Mouse (Mus musculus): ENCODE results near the gene Orai3. TPM values are rescaled to one million over a fixed set of nuclear protein-coding genes. Genes with fewer than 3 reads are reported as not detected.
A peak's percentile ranks its signal among the peaks of the same experiment; 100 is the strongest.

Orai3 gene
- total and polyA plus RNA-seq, 3 experiments, result 37.5 to 47.2 TPM; not detected in 1

- Histone ChIP-seq H3K27me3 (ENCODE audit: control insufficient read depth in 1 of 2, insufficient read depth in 2 of 2, low read length in 2 of 2) (no peaks in the 10 kb centered on the region), H3K79me2 (ENCODE audit: control insufficient read depth, insufficient read depth, low read length, poor library complexity) (peaks cover 2% of the 10 kb centered on the region; the same call in 1 of the 2 replicates), H3K9ac (ENCODE audit: control insufficient read depth, low read depth, low read length, poor library complexity, severe bottlenecking) (peak overlapping the region; percentile 63), H3K36me3 (ENCODE audit: control insufficient read depth in 1 of 2, insufficient read depth in 2 of 2, low read length in 2 of 2) (peaks cover 2 to 6% of the 10 kb centered on the region in 2 experiments; a peak in 2 of 4 replicates), H3K4me1 (ENCODE audit: control insufficient read depth in 1 of 2, insufficient read depth in 2 of 2, low read length in 2 of 2) (peaks cover 0 to 8% of the 10 kb centered on the region in 2 experiments; a peak in 1 of 4 replicates), H3K4me3 (ENCODE audit: control insufficient read depth in 1 of 2, insufficient read depth in 1 of 2, low read depth in 2 of 2, low read length in 2 of 2) (peak overlapping the region; percentile 70 to 72), H3K9me3 (replicated peaks; ENCODE audit: insufficient read depth, low read length) (no peaks in the 10 kb centered on the region), H3K27ac (ENCODE audit: control insufficient read depth, low read depth, low read length) (no peak overlapping the region)
- DNase-seq (ENCODE audit: low read depth, low spot score), result peak; percentile 42
- peak; percentile 23; the same call in 1 of the 2 replicates for TF ChIP-seq SIN3A (IDR thresholded peaks at IDR 0.05; ENCODE audit: low read length)
- no peak for TF ChIP-seq RAD21 (IDR thresholded peaks at IDR 0.05; ENCODE audit: low read depth, low read length)
- no peak for TF ChIP-seq POLR2AphosphoS5 (IDR thresholded peaks at IDR 0.05; ENCODE audit: borderline replicate concordance, low read depth, low read length)
- TF ChIP-seq MAX (IDR thresholded peaks at IDR 0.05; ENCODE audit: low read length), result 0 out of 2 replicates have a peak, but pooled peaks have one; percentile 20
- 0 out of 2 replicates have a peak, but pooled peaks have one; percentile 16 for TF ChIP-seq MXI1 (IDR thresholded peaks at IDR 0.05; ENCODE audit: low read depth, low read length)
- peak; percentile 57; the same call in 1 of the 2 replicates for TF ChIP-seq MAZ (IDR thresholded peaks at IDR 0.05; ENCODE audit: low read depth, low read length)
Observed at GRCm38 (mm10) chr7:127746494-127747491, 22.8 kb upstream of the Orai3 start.

GRCm38 (mm10) chr7:127747559-127748234, 21.9 kb upstream of the Orai3 start:
- H3K27ac ChIP-seq (ENCODE audit: control insufficient read depth, low read depth, low read length), result no peak overlapping the region
- H3K4me1 ChIP-seq (ENCODE audit: control insufficient read depth in 1 of 2, insufficient read depth in 2 of 2, low read length in 2 of 2), result peaks cover 0 to 8% of the 10 kb centered on the region in 2 experiments; a peak in 1 of 4 replicates
- H3K27me3 ChIP-seq (ENCODE audit: control insufficient read depth in 1 of 2, insufficient read depth in 2 of 2, low read length in 2 of 2), result no peaks in the 10 kb centered on the region
- peaks cover 2 to 6% of the 10 kb centered on the region in 2 experiments; a peak in 2 of 4 replicates for H3K36me3 ChIP-seq (ENCODE audit: control insufficient read depth in 1 of 2, insufficient read depth in 2 of 2, low read length in 2 of 2)
- no peak overlapping the region for H3K9ac ChIP-seq (ENCODE audit: control insufficient read depth, low read depth, low read length, poor library complexity, severe bottlenecking)
- no peak overlapping the region; a peak in 1 of 4 replicates for H3K4me3 ChIP-seq (ENCODE audit: control insufficient read depth in 1 of 2, insufficient read depth in 1 of 2, low read depth in 2 of 2, low read length in 2 of 2)
- no peaks in the 10 kb centered on the region for H3K9me3 ChIP-seq (replicated peaks; ENCODE audit: insufficient read depth, low read length)
- no peak for TF ChIP-seq ZNF384 (IDR thresholded peaks at IDR 0.05; ENCODE audit: low read depth, low read length)
- no peak for TF ChIP-seq USF1 (IDR thresholded peaks at IDR 0.05; ENCODE audit: low read depth, low read length)
- no peak for TF ChIP-seq USF2 (IDR thresholded peaks at IDR 0.05; ENCODE audit: borderline replicate concordance in 1 of 2, insufficient read depth in 1 of 2, low read depth in 1 of 2, low read length in 2 of 2)
- no peak for TF ChIP-seq ZKSCAN1 (IDR thresholded peaks at IDR 0.05; ENCODE audit: low read depth, low read length)
- no peak for TF ChIP-seq BHLHE40 (IDR thresholded peaks at IDR 0.05; ENCODE audit: borderline replicate concordance, low read depth, low read length)
- TF ChIP-seq SIN3A (IDR thresholded peaks at IDR 0.05; ENCODE audit: low read length), result no peak
- no peak for TF ChIP-seq NELFE (IDR thresholded peaks at IDR 0.05; ENCODE audit: low read depth, low read length)
- no peak for TF ChIP-seq TCF12 (IDR thresholded peaks at IDR 0.05; ENCODE audit: low read depth, low read length)
- no peak for TF ChIP-seq TAL1 (IDR thresholded peaks at IDR 0.05; ENCODE audit: low read length)
- TF ChIP-seq MAX (IDR thresholded peaks at IDR 0.05; ENCODE audit: low read length), result no peak
- TF ChIP-seq CTCF (IDR thresholded peaks at IDR 0.05 in 2 of 3, conservative IDR thresholded peaks at IDR 0.05 in 1 of 3; ENCODE audit: control insufficient read depth in 1 of 3, insufficient read depth in 1 of 3, low read depth in 2 of 3, low read length in 3 of 3, poor library complexity in 1 of 3, severe bottlenecking in 1 of 3), result no peak
- TF ChIP-seq POLR2A (IDR thresholded peaks at IDR 0.05; ENCODE audit: control insufficient read depth in 1 of 2, insufficient read depth in 1 of 2, low read depth in 1 of 2, low read length in 2 of 2, poor library complexity in 1 of 2), result no peak
- no peak for TF ChIP-seq ETS1 (IDR thresholded peaks at IDR 0.05; ENCODE audit: low read depth, low read length)
- no peak for TF ChIP-seq ELF1 (IDR thresholded peaks at IDR 0.05; ENCODE audit: low read depth, low read length)
- no peak for DNase-seq (ENCODE audit: low read depth, low spot score)
- peaks cover 2% of the 10 kb centered on the region; the same call in 1 of the 2 replicates for H3K79me2 ChIP-seq (ENCODE audit: control insufficient read depth, insufficient read depth, low read length, poor library complexity)
